Mouse (Mus musculus) left cerebral cortex, adult 11 months (tissue): ENCODE results near the gene Epb41l5.

Source experiments
- DNase-seq: peaks from one replicate; pipeline ENCODE4 v3.0.0; 2022; ENCODE audit warnings: low spot score

The Epb41l5 gene

GRCm38 (mm10) chr1:119501881-119502280 lies 146.9 kb downstream of the Epb41l5 start:
- no peak for DNase-seq

GRCm38 (mm10) chr1:119499456-119499855 lies 149.3 kb downstream of the Epb41l5 start:
- DNase-seq: no peak

- DNase-seq: no peak
Measured at GRCm38 (mm10) chr1:119498536-119499231, 150.1 kb downstream of the Epb41l5 start.

- no peak for DNase-seq
Measured at GRCm38 (mm10) chr1:119497346-119498004, 151.3 kb downstream of the Epb41l5 start.

GRCm38 (mm10) chr1:119495396-119495775 lies 153.4 kb downstream of the Epb41l5 start:
- DNase-seq: no peak
